Mouse (Mus musculus): Measurements from ENCODE around the gene Rassf6.

DNA sequence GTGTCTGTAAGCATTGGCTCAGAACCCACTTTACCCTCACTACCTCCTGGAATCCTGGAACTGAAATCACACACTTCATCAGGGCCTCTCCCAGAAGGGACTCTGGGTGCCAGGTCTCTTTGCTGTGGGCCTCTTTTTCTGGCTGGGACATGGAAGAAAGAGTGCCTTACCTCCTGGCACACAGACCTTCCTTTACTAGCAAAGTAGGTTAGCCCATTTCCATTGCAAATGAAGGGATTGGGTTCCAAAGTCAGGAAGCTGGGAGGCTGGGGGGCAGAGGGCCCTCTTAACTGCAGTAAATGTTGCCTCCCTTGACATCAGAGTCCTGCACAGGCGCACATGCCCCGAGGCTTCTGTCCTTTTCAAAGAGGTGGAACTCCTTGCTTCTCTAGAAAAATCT is 17.2 kb downstream of the Rassf6 start:
- TF ChIP-seq POLR2A (IDR thresholded peaks at IDR 0.05; ENCODE audit: low read depth, low read length) (no peak), CTCF (IDR thresholded peaks at IDR 0.05; ENCODE audit: borderline replicate concordance, insufficient read depth, low read length) (no peak)
